Mouse (Mus musculus) retina, postnatal 7 days (tissue): ENCODE results near the gene St7.

Experiments
- DNase-seq: peaks from one replicate; pipeline ENCODE4 v3.0.0-alpha.2; 2012; ENCODE audit warnings: low read depth, low spot score

St7 gene

DNA sequence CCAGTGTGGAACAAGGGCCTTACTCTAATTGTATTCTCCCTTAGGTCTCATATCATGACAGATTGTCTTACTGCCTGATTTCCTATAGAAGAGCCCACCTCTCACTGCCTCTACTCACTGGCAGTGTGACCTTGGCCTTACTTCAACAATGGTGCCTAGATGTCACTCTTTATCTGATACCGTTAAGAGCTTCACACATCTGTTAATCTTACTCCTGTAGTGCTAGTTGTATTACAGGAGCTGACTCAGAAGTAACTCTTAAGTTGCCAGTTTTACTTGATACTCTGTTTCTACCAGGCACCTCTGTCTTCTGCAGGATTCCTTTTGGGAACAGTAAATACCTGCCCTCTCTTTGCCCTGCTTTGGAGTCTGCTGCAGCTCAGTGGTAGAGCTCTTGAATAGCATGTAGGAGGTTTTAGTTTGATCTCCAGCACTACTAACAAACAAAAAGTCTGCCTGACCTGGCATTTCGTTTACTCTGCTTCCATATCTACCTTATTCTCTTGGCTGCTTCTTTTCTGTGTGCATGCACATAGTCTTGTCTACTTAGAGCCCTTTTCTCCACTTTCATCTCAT lies 121.4 kb downstream of the St7 start:
- no peak for DNase-seq

DNA sequence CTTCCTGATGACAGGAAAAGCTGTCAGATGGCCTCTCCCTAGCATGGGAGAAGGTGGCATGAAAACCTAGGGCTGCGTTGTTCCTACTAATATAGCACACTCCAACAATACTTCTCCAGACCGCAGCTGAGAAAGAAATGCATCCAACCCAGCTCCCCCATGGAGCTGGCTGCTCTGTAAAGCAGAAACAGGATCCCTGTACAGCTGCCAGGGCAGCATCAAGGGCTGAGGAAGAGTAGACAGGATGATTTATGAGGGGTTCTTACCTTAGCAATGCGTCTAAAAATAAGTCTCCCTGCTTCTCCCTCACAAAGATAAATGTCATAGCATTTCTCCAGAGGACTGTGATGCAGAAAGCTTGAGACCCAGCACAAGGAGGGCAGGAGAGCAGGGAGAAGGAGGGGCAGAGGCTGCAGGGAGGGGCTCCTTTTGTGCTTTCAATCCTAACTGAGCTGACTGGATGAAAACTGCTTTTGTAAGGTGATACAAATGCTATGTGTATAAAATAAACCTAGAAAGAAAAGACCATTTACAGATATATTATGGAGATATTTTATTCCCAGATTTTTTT lies 124.2 kb downstream of the St7 start:
- DNase-seq, result no peak

DNA sequence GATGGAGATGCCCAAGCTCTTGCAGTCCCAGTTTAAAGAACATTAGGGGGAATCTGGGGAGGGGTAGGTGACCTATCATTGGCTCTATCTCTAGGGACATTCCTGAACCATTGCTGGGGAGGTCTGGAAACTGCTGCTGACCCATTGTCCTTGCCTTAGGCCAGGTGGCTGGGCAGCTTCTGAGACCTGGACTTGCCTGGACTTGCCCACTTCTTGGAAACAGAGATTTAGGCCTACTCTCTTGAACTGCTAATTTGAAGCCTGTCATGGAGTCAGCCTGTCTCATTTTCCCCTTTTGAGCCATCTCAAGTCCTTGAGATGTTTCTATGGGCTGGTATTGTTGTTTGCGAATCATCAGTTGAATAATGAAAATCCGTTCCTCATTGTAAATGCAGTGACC lies 130.9 kb downstream of the St7 start:
- DNase-seq, result no peak

DNA sequence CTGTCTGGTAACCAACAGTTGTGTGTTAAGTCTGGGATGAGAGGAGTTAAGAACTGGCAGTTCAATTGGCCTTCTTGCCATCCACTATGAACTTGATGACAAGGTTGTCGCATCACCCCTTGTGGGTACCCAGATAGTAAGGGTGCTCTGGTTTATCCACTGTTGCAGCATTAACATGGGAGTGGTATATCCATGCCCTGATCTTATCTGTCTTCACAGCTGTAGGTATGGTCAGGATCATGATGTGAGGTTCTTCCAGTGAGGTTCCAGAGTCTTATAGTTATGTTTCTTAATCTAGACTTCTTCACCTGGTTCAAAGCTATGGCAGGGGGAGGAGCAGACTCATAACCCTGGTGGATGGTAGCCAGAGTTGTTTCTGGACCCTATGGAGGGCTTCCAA lies 132.0 kb downstream of the St7 start:
- no peak for DNase-seq

DNA sequence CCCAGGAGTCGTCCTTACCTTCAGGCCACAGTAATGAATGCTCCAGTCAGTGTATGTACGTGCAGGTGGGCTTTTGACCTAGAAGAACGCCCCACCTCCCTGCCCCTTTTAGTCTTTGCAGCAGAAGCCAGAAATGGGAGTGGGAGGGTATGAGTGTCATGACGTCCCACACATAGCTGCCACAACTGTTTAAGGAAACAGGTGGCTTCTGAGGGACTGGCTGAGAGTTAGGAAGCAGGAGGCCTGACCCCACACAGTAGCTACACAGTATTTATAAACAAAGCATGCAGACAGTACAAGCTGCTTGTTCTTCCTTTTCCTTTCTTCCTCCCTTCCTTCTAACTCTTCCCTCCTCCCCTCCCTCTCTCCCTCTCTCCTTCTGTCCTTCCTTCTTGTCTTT lies 135.6 kb downstream of the St7 start:
- no peak for DNase-seq

DNA sequence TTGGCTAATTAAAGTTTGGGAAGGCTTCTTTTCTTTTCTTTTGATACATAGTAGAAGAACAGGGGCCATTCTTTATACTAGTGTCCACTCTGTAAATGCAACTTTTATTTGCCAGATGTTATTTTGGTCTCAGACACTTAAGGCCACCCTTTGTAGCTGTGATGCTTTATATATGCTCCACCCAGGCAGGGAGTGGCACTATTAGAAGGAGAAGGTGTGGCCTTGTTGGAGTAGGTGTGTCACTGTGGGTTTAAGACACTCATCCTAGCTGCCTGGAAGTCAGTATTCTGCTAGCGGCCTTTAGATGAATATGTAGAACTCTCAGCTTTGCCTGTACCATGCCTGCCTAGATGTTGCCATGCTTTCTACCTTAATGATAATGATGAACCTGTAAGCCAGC lies 137.2 kb downstream of the St7 start:
- DNase-seq, result no peak

DNA sequence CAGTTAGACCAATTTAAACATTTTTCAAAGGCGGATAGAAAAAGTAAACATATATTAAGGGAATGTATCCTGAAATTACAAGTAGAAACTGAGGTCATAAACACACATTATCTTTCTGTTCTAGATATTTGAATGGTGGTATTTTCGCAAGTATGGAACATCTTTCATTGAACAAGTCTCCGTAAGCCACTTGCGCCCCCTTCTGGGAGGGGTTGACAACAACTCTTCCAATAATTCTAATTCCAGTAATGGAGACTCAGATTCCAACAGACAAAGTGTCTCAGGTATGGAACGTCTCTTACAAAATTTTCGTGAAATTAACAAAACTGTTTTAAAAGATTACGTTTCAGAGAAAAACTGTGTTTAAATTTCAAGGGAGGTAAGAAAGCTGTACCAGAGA lies 141.8 kb downstream of the St7 start:
- DNase-seq, result peak; percentile 45

DNA sequence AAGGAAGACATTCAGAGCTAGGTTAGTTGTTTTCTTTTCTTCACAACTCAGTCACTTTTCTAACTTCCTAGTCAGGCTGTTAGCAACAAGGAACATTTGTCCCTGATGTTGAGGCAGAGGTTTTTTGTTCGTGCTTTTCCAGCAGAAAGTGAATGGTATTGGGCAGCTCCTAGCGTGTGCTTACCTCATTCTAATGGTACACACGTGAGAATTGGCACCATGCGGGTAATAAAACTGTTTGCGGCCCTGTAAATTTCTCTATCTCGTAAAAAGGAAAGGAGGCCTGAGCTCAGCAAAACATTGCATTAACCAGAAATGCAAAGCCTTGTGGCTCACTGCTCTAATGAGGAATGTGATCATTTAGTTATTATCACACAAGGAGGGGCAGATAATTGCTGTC lies 143.0 kb downstream of the St7 start:
- DNase-seq, result no peak

DNA sequence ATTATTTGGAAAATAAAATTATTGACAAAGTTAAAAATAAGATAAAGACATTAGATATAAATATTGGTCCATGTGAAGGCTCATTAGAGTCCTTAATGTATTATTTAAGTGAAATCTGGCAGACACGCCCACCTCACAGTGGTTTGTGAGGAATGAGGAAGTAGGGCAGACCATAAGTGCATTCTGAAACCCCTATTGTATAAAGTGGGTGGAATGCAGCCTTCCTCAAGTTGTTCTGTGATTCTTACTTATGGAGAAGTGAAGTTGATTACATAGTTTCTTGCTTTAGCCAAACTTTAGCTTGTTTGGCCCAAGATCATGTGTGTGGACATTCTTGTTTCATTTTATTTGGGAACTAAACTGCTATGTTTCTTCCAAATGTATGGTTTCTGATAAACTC lies 144.9 kb downstream of the St7 start:
- no peak for DNase-seq

DNA sequence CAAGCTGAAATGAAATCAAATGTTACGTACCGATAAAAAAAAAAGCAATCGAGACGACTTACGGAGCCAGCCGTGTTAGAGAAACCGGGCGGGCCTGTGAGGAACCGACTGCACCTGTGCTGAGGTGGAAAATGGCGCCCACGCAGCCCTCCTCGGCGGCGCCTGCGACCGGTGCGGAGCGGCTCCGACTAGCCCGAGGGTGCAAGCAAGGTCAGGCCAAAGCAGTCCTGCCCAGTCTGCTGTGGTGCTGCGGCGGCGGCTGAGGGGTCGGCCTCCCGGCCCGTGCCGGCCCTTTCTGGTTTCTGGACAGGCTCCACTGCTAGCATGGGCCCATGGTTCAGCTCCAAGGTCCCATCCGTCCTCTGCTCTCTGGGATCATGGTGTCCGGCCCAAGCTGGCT lies 147.7 kb downstream of the St7 start:
- no peak for DNase-seq

DNA sequence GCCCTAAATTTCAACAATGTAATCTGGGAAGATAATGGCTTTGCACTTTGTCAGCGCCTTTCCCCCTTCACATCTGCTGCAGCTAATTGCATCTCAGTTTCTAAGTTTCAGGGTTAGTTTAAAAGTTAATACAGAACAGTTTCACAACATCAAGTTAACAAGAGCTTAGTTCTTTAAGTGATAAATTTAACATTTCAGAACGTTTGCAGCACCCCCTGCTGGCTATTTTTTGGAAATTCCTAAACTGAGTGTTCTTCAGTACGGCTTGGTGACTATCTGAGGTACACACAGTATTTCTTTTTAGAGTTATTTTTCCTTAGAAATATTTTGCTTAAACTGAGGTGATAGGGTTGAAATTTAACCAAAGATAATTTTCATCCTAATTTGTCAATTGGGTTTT lies 150.0 kb downstream of the St7 start:
- peak; percentile 14 for DNase-seq

DNA sequence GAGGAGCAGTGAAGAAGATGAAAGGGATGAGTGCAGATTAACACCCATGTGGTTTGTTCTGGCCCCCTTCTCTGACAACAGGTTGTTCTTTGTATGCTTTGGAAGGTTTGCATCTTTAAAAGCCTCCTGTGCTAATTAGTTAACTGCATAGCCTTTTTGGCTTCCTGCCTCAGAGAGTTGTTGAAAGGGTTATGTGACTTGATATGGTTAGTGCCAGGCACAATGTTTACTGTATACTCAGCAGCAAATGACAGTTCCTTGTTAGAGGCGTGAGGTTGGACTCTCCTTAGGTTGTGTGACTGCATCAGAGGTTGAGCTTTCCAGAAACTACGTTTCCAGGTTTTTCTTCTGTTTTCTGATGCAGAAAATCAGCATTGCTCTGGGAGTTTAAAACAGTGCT lies 158.6 kb downstream of the St7 start:
- DNase-seq, result no peak

DNA sequence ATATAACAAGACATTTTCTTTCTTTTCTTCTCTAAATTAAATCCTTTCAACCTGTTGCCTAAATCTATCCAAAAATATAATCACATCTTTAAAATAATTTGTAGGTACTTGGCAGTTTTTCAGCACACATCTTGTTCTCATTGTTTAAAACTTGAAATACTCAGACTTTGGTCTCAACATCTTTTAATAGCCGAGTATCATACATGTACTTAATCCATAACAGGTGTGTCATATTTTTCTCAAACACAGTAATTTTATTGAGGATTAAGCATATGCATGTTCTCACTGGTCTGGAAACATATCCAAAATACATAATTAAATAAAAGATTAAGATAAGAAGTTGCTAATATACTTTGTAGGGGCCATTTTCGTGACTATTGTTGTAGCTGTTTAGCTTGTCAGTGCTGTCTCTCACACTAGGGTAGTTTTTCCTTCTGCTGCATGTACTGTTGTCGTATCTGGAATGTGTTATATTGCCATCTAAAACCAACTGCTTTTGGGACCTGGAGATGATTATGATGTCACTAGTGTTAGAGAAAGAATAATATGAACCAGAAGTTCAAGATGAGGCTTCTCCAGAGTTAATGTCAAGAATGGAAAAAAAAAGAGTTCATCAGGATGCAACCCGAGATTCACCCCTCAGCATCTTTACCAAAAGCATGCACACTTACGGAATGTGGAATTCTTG lies 161.0 kb downstream of the St7 start:
- DNase-seq, result no peak

DNA sequence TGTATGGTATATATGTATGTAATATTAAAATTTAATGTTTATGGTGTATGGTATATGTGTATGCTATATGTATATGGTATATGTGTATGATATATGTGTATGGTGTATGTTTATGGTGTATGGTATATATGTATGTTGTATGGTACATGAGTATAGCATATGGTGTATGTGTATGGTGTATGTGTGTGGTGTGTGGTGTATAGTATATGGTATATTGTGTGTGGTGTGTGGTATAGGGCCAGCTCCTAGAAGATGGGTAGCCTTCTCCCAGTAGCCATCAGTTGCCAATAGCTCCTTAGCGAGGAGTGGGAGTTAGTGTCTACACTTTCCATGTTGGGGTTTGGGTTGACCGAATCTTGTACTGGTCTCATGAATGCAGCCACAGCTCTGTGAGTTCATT lies 162.9 kb downstream of the St7 start:
- no peak for DNase-seq

DNA sequence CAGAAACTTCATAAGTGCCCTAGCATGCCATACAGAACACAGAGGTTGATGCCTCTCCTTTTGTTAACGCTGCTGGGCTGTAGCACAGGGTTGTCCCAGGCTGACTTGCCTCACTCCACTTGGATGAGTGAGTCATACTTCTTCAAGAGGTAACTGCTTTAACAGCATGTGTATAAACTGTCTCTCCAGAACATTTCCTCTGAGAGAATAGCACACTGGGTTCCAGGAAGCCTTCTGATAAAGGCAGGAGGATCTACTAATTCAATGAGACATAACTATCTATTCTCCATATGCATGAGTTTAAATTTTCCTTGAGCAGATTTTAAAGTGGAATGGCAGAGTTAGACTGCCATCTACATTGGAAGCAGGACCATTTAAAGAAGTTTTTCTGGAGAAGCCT lies 166.8 kb downstream of the St7 start:
- no peak for DNase-seq

DNA sequence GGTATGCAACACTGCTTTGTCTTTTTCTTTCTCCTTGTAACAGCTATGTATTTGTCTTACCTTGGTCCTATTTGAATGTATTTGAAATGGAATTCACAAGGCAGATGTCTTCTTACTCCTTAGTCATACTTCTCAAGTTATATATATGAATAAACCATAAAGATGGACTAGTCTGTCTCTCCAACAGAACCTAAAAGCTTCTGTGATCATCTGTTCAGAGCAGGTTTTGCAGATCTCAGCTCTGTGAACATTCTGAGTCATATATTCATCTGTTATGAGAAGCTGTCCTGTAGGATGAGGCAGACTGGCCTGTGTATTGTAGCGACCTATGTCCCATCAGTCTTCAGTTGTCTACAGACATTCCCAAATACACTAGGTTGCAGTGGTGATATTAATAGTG lies 167.7 kb downstream of the St7 start:
- no peak for DNase-seq

DNA sequence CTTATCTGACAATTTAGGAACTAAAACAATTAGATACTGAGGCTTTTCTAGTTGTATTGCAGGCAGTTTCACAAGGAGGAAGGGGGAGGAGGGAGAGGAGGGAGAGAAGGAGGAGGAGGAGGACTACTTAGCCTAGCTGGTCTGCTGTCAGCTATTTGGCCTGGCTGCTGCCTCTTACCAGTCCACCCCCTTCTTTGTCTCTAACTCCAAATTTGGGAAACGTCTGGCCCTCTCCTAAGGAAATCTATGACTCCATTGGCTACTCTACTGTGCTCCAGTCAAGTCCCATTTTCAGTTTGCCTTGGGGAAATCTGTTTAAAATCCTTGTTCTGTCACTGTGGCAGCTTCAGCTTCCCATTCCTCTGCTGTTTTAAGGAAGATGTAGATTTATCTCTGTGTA lies 175.1 kb downstream of the St7 start:
- no peak for DNase-seq

DNA sequence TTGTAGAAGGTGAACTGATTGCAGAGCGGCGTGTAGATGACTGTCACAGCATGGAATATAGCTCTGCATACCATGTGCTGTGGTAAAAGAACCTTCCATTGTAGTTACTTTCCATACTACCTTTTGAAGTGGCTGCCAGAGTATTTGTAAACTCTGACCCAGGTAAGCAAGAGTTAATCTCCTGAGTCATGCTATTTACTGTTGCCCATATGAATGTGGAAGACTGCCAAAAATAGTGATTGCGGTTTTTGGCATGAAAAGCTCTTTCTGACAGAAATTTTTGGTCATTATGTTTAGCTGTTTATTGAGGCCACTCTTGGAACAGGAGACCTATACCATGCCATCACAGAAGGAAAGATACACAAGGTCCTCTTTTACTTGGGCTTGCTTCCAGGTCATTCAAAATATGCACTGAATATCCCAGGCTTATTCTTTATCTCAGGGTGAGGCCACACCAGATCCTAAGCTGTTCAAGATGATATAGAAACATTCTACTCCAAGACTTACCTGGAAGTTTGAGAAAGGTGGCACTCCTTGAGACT lies 179.2 kb downstream of the St7 start:
- DNase-seq, result no peak

DNA sequence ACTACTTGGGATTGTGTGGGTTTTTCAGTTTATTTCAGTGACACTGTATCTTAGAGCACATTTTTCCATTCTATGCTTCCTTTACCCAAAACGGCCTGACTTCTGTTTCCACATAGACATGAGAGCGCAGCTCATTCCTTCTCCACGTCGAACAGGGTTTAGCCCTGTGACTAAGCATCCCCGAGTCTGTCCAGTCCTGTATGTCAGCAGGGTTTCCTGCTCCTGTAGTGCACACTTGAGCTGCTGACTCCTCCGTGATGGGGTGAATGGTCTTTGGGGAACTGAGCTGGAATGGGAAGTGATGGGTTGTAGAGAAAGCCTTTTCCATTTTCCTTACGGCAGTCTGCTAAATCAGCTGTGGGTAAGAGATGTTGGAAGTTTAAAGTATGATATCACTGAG lies 182.9 kb downstream of the St7 start:
- no peak for DNase-seq

DNA sequence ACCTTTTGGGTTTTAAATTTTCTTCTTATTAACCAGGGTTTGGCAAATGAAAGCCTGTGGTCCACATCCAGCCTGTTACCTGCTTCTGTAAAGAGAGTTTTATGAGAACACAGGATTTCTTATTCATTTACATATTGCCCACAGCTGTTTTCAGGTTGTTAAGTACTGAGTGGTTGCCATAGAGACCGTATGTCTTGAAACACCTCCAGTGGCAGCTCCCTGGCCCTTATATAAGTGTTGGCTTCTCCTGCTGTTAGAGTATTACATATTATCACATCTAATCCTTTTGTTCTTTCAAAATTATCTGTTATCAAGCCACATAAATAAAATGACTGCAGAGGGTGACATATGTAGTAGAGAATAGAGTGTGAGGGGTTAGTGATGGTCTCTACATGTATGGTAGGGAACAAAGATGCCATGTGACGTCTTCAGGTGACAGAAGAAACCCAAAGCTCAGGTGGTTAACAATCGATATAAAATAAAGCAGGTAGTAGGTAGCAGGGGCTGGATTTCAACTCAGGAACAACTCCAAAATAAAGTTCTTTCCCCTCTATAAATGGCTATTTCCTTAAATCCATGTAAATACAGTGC lies 183.4 kb downstream of the St7 start:
- no peak for DNase-seq

DNA sequence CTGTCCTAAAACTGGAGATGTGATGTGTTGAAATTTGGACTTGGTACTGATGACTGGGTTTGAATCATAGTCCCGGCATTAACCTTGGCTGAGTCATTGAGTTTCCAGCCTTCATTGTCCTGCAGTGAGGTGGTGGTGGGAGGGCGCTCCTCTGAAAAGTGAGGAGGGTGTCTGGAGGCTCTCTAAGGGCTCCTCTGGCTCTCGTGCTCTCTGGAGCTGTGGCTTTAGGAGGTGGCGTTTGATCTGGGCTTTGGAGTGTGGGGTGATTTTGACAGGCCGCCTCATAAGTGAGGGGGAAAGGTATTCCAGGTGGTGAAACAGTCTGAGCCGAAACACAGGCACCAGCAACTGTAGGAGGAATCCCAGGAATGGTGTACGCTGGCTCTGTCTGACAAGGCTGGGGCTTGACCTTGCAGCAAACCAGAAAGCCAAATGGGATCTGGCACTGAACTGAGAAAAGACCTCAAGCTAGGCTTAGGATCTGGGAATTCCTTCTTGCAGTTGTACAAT lies 184.0 kb downstream of the St7 start:
- DNase-seq, result no peak

DNA sequence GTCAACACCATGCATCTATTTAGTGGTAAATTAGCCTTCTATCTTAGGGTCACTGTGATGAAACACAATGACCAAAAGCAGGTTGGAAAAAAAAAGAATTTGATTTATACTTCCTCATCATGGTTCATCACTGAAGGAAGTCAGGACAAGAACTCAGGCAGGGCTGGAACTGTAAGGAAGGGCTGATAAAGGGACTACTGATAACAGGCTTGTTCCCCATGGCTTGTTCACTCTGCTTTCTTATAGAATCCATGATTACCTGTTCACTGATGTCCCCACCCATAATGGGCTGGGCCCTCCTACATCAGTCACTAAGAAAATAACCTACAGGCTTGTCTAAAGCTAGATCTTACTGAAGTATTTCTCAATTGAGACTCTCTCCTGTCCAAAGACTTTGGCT lies 190.2 kb downstream of the St7 start:
- DNase-seq, result no peak

DNA sequence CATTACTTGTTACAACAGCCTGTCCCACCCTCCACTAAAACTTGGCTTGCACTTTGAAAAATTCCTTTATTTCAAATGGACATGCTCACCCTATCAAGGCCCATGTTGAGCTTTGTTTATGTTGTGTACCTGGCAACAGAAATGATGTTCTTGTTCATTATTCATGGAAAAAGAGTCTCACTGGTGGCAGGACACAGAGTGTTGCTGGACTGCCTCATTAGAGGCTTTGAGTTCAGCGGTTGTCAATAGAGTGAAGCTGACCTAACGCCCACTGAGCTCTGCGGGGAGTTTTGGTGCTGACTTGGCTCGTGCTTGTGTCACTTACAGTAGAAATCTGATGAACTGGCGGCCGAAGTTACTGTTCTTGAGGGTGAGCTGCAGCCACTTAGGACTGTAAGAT lies 195.0 kb downstream of the St7 start:
- DNase-seq, result no peak
